Mouse (Mus musculus): ENCODE results near the gene Iqce. TPM values are rescaled to one million over a fixed set of nuclear protein-coding genes. Genes with fewer than 3 reads are reported as not detected.

Iqce gene
- polyA plus RNA-seq, 1 experiment from 2014 or later = 4.2 TPM

DNA sequence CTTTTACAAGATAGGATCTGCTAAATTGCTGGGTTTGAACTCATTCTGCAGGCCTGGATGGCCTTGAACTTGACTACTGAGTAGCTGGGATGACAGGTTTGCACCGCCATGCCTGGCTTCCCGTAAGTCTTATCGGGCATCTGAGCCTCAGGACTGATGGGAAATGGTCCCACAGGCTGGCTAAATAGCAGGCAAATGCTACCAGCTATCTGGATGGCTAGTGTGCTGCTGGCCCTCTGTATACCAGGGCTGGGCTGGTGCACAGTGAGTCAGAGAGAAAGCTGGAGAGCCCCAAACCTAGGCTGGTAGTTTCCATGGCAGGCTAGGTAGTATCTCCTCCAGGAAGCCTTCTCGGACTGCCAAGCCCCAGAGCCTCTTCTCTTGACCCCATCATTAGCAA lies 56.7 kb downstream of the Iqce start:
- TF ChIP-seq CTCF (IDR thresholded peaks at IDR 0.05; ENCODE audit: low read depth) (no peak), EP300 (IDR thresholded peaks at IDR 0.05; ENCODE audit: low read depth) (no peak)
- H3K36me3 ChIP-seq (replicated peaks; ENCODE audit: insufficient read depth, low read length) = no peaks in the 10 kb centered on the region
- H3K27me3 ChIP-seq (ENCODE audit: insufficient read depth, low read length) = 0 out of 2 replicates have a peak, but pooled peaks cover 4% of the 10 kb centered on the region
- H3K9ac ChIP-seq (replicated peaks) = peak overlapping the region; percentile 6; the same call in 1 of the 2 replicates
- no peak overlapping the region for H3K4me3 ChIP-seq (ENCODE audit: low read depth, low read length)
- H3K9me3 ChIP-seq (ENCODE audit: low read length) = no peaks in the 10 kb centered on the region
- ATAC-seq = no peak
- peaks cover 61% of the 10 kb centered on the region for H3K4me1 ChIP-seq (ENCODE audit: insufficient read depth)
- H3K4me2 ChIP-seq (ENCODE audit: low read depth, low read length) = peak overlapping the region; percentile 62
- WGBS (ENCODE audit: insufficient replicate concordance) = 64% methylated on average over 4 of the region's 4 CpGs
- H3K27ac ChIP-seq (ENCODE audit: low read depth) = peak overlapping the region; percentile 66; the same call in 1 of the 2 replicates
- no peak for DNase-seq

DNA sequence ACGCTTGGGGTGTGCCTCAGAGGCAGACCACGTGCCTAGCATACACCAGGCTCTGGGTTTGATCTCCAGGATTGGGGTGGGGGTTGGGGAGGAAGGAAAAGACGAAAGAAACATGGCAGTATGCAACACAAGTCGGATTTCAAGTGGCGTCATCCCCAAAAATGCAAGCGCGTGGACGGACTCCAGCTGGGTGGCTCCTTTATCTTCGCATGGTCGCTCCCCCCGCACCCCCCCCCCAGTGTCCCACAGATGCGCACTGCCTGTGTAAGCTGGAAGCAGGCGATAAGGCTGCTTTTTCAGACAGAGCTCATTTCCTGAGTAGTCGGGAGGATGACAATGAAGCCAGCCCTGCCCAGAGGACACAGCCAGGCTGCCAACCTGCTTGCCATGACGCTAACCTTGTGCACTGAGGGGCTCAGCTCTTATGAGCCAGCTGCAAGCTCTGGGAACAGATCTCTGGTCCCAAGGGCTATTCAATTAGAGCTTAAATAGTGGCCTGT lies 57.4 kb downstream of the Iqce start:
- H3K4me2 ChIP-seq (ENCODE audit: low read depth, low read length) = peak overlapping the region; percentile 62
- no peak overlapping the region for H3K4me3 ChIP-seq (ENCODE audit: low read depth, low read length)
- peak; percentile 78 for DNase-seq
- peak overlapping the region; percentile 66; the same call in 1 of the 2 replicates for H3K27ac ChIP-seq (ENCODE audit: low read depth)
- no peaks in the 10 kb centered on the region for H3K9me3 ChIP-seq (ENCODE audit: low read length)
- H3K4me1 ChIP-seq (ENCODE audit: insufficient read depth) = peaks cover 58% of the 10 kb centered on the region
- H3K36me3 ChIP-seq (replicated peaks; ENCODE audit: insufficient read depth, low read length) = no peaks in the 10 kb centered on the region
- TF ChIP-seq EP300 (IDR thresholded peaks at IDR 0.05; ENCODE audit: low read depth) (peak; percentile 96), CTCF (IDR thresholded peaks at IDR 0.05; ENCODE audit: low read depth) (no peak)
- peak; percentile 50 for ATAC-seq
- no peak overlapping the region; the same call in 1 of the 2 replicates for H3K9ac ChIP-seq (replicated peaks)
- H3K27me3 ChIP-seq (ENCODE audit: insufficient read depth, low read length) = 0 out of 2 replicates have a peak, but pooled peaks cover under 1% of the 10 kb centered on the region
- 43% methylated on average over 15 of the region's 15 CpGs for WGBS (ENCODE audit: insufficient replicate concordance)

DNA sequence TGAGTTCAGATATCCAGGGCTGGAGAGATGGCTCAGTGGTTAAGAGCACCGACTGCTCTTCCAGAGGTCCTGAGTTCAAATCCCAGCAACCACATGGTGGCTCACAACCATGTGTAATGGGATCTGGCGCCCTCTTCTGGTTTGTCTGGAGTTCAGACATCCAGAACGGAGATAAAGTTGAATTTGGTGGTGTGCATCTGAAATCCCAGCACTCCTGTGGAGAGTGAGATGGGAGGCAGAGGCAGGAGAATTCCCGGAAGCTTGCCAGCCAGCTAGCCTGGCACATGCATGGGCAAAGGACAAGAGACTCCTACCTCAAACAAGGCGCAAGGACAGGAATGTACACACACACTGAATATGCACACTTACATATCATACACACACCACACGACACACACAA lies 57.9 kb downstream of the Iqce start:
- ATAC-seq = no peak
- 72% methylated on average over 6 of the region's 6 CpGs for WGBS (ENCODE audit: insufficient replicate concordance)
- Histone ChIP-seq H3K4me2 (ENCODE audit: low read depth, low read length) (peak overlapping the region; percentile 62), H3K9me3 (ENCODE audit: low read length) (no peaks in the 10 kb centered on the region), H3K36me3 (replicated peaks; ENCODE audit: insufficient read depth, low read length) (no peaks in the 10 kb centered on the region), H3K4me3 (ENCODE audit: low read depth, low read length) (no peak overlapping the region), H3K27me3 (ENCODE audit: insufficient read depth, low read length) (no peaks in the 10 kb centered on the region), H3K9ac (replicated peaks) (no peak overlapping the region), H3K27ac (ENCODE audit: low read depth) (peak overlapping the region; percentile 66; the same call in 1 of the 2 replicates), H3K4me1 (ENCODE audit: insufficient read depth) (peaks cover 54% of the 10 kb centered on the region)
- peak; percentile 58 for TF ChIP-seq CTCF (IDR thresholded peaks at IDR 0.05; ENCODE audit: low read depth)
- TF ChIP-seq EP300 (IDR thresholded peaks at IDR 0.05; ENCODE audit: low read depth) = no peak
- no peak for DNase-seq

DNA sequence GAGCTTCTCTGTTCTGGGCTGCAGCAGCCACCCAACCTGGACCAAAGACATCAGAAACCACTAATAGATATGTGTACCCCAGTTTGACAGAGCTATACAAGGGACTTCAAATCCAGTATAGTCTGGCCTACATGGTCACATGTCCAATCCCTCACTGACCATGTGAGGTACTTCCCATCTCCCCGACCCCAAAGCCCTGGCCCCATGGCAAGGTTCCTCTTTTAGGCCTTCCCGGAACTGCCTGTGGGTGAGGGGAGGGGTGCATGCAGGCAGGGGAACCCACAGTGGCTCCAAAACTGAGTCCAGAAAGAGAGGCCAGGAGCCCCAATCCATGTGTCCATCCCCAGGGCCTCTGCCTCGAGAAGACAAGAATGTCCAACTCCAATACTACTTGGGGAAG lies 60.1 kb downstream of the Iqce start:
- TF ChIP-seq CTCF (IDR thresholded peaks at IDR 0.05; ENCODE audit: low read depth) (no peak), EP300 (IDR thresholded peaks at IDR 0.05; ENCODE audit: low read depth) (no peak)
- Histone ChIP-seq H3K9ac (replicated peaks) (no peak overlapping the region), H3K9me3 (ENCODE audit: low read length) (no peaks in the 10 kb centered on the region), H3K36me3 (replicated peaks; ENCODE audit: insufficient read depth, low read length) (0 out of 2 replicates have a peak, but pooled peaks cover 3% of the 10 kb centered on the region), H3K4me1 (ENCODE audit: insufficient read depth) (peaks cover 44% of the 10 kb centered on the region), H3K4me2 (ENCODE audit: low read depth, low read length) (no peak overlapping the region), H3K27me3 (ENCODE audit: insufficient read depth, low read length) (no peaks in the 10 kb centered on the region), H3K27ac (ENCODE audit: low read depth) (peak overlapping the region; percentile 74), H3K4me3 (ENCODE audit: low read depth, low read length) (no peak overlapping the region)
- DNase-seq (peak; percentile 70), ATAC-seq (peak; percentile 14)
- 29% methylated on average over 3 of the region's 3 CpGs for WGBS (ENCODE audit: insufficient replicate concordance)

DNA sequence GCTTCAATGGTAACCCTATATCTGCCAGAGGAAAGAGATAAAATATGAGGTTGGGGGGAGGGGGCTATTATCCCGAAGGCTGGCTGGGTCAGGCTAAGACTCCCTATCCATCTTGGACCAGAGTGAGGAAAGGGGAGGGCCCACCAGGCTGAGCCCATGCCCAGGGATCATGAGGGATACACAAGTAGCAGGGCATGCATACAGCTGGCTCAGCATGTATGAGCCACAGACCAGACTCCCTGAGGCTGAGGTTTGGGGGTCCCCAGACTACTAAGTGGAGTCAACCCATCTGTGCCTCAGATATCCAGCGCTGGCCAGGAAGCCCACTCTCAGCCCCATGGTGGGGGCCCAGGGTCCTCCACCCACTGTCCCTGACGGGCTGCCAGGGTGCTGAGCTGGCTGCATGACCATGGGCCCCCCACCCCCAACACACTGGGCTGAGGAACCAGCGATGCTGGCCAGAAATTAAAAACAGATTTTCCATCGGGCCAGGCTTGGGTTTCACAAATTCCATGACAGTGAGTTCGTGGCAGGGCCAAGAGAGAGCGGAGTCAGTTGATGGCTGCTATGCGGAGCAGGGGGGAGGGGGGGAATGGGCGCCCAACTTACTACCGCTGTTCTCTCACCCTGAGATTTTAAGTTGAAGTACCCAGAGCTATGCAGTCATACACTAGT lies 60.8 kb downstream of the Iqce start:
- 0 out of 2 replicates have a peak, but pooled peaks cover 3% of the 10 kb centered on the region for H3K36me3 ChIP-seq (replicated peaks; ENCODE audit: insufficient read depth, low read length)
- peak overlapping the region; percentile 71 for H3K27ac ChIP-seq (ENCODE audit: low read depth)
- peaks cover 42% of the 10 kb centered on the region for H3K4me1 ChIP-seq (ENCODE audit: insufficient read depth)
- no peak overlapping the region for H3K9ac ChIP-seq (replicated peaks)
- DNase-seq = no peak
- H3K4me3 ChIP-seq (ENCODE audit: low read depth, low read length) = no peak overlapping the region
- 70% methylated on average over 10 of the region's 10 CpGs for WGBS (ENCODE audit: insufficient replicate concordance)
- no peak overlapping the region for H3K4me2 ChIP-seq (ENCODE audit: low read depth, low read length)
- ATAC-seq = no peak
- H3K27me3 ChIP-seq (ENCODE audit: insufficient read depth, low read length) = no peaks in the 10 kb centered on the region
- no peaks in the 10 kb centered on the region for H3K9me3 ChIP-seq (ENCODE audit: low read length)
- no peak for TF ChIP-seq CTCF (IDR thresholded peaks at IDR 0.05; ENCODE audit: low read depth)
- no peak for TF ChIP-seq EP300 (IDR thresholded peaks at IDR 0.05; ENCODE audit: low read depth)

DNA sequence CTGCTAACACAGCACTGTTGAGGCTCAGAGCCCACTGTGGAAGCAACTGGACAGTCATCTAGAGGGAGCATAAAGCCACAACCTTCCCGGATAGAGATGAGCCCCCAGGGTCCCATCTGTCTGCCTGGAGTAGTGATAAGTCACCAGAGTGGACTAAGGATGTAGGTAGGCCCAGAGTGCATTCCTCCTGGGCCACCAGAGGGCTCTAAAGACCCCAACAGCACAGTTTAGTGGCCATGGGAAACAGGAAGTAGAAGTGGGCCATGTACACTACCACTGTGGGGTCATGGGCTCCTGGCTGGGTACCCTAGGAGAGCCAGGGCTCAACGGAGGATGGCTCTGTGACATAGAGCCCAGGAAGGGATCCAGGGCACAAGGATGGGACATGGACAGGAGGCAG lies 61.4 kb downstream of the Iqce start:
- H3K9ac ChIP-seq (replicated peaks) = no peak overlapping the region
- no peak overlapping the region for H3K4me2 ChIP-seq (ENCODE audit: low read depth, low read length)
- H3K4me3 ChIP-seq (ENCODE audit: low read depth, low read length) = no peak overlapping the region
- peak; percentile 63 for TF ChIP-seq CTCF (IDR thresholded peaks at IDR 0.05; ENCODE audit: low read depth)
- TF ChIP-seq EP300 (IDR thresholded peaks at IDR 0.05; ENCODE audit: low read depth) = no peak
- H3K36me3 ChIP-seq (replicated peaks; ENCODE audit: insufficient read depth, low read length) = 0 out of 2 replicates have a peak, but pooled peaks cover 3% of the 10 kb centered on the region
- DNase-seq = no peak
- H3K27me3 ChIP-seq (ENCODE audit: insufficient read depth, low read length) = no peaks in the 10 kb centered on the region
- ATAC-seq = no peak
- H3K27ac ChIP-seq (ENCODE audit: low read depth) = peak overlapping the region; percentile 71
- peaks cover 38% of the 10 kb centered on the region for H3K4me1 ChIP-seq (ENCODE audit: insufficient read depth)
- WGBS (ENCODE audit: insufficient replicate concordance) = 55% methylated on average over 2 of the region's 2 CpGs
- no peaks in the 10 kb centered on the region for H3K9me3 ChIP-seq (ENCODE audit: low read length)

Measured in liver, postnatal 0 days (tissue).